Mouse (Mus musculus): ENCODE measurements around the gene Zp1. TPM values are rescaled to one million over a fixed set of nuclear protein-coding genes. Genes with fewer than 3 reads are reported as not detected.

Gene Zp1
- polyA plus RNA-seq, 1 experiment from 2014 or later = not detected

DNA sequence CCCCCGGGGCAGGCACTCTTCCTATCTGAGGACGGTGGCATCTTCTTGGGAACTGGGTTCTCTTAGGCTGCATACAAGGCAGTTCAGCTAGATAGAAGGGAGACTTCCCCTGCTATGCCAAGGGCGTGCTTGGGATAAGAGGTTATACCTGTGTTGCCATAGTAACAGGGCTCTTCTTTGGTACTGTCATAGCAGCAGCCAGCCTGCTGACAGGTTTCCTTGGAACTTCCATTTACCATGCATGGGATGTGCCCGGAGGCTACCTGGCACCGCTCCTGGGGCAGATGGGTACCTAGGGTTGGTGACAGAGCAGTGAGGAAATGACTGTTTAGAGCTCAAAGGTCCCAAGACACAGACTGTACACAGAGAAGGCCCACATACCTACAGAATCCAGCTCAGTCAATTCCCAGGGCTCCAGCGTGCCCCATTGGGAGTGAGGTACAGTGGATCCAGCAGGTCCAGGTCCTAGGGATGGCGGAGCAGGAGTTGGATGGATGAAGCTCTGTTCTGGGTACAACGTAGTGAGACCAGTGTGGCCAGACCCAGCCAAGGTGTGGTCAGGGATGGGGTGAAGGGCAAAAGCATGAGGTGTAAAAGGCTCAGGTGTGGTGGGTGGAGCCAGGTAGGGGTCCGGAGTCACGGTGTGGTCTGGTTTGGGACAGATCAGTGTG lies 2.0 kb downstream of the Zp1 start:
- Histone ChIP-seq H3K4me2 (replicated peaks) (no peak overlapping the region), H3K4me1 (no peaks in the 10 kb centered on the region), H3K9me3 (no peaks in the 10 kb centered on the region), H3K27ac (no peak overlapping the region), H3K36me3 (no peaks in the 10 kb centered on the region), H3K9ac (no peak overlapping the region), H3K4me3 (no peak overlapping the region), H3K27me3 (0 out of 2 replicates have a peak, but pooled peaks cover 5% of the 10 kb centered on the region)
- 85% methylated on average over 10 of the region's 10 CpGs for WGBS
- no peak for ATAC-seq (ENCODE audit: low FRiP score, low read depth)

DNA sequence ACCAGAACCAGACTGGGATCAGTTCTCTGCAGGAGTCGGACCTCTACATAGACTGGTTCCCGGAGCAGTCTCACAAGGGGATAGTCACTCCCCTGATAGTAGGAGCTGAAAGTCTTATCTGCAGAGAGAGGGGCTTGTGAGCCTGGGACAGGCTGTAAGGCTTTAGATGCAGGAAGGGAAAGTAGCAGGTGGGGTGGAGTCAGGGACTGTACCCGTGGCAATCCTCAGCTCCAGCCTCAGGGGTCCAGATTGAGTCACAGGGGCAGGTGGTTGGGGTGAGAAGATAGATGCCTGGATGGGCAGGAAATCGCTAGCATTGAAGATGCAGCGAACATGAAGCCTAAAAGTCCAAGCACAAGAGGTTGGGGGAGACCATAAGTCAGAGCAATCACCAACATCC lies 3.9 kb downstream of the Zp1 start:
- Histone ChIP-seq H3K27ac (no peak overlapping the region), H3K36me3 (no peaks in the 10 kb centered on the region), H3K4me3 (no peak overlapping the region), H3K4me2 (replicated peaks) (no peak overlapping the region), H3K27me3 (0 out of 2 replicates have a peak, but pooled peaks cover 5% of the 10 kb centered on the region), H3K9me3 (no peaks in the 10 kb centered on the region), H3K9ac (no peak overlapping the region; the same call in 1 of the 2 replicates), H3K4me1 (no peaks in the 10 kb centered on the region)
- ATAC-seq (ENCODE audit: low FRiP score, low read depth) = no peak
- 59% methylated on average over 5 of the region's 5 CpGs for WGBS

DNA sequence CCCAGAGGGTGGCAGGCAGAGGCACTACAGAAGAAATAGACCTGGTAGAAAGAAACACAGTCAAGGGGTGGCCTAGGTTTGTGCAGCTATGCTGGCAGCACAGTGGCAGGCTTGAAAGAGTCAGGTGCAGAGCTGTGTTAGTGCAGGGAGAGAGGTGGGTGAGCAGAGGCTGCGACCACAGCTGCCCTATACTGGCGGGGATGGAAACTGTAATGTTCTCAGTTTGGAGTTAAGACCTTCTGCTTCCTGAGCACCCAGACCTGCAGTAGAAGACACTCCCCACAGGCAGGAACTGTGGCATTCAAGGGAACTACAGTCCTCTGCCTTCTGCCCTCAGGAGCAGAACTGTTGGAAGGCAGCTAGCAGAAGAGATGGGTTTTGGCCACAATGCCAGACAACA lies 5.6 kb downstream of the Zp1 start:
- ATAC-seq (ENCODE audit: low FRiP score, low read depth) = no peak

DNA sequence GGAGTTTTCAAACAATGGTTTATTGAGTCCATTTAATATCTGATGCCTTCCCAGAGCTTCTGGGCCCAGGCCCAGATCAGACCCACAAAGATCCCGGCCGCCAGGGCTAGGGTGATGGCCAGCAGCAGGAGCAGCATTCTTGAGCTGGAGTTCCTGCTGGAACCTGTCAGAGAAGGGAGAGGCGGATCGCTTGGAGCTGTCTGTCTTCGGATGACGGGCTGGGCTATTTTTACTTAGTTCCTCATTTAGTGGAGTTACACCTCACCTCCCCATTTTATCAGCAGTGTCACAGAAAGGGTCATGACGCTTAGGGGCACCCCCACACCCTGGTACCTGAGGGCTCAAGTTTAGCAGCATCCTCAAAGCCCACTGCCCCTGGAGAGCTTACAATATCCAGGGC lies 6.1 kb downstream of the Zp1 start:
- H3K27ac ChIP-seq = no peak overlapping the region
- H3K9ac ChIP-seq = no peak overlapping the region
- no peak overlapping the region for H3K4me2 ChIP-seq (replicated peaks)
- 62% methylated on average over 7 of the region's 7 CpGs for WGBS
- no peak for ATAC-seq (ENCODE audit: low FRiP score, low read depth)
- no peaks in the 10 kb centered on the region for H3K36me3 ChIP-seq
- 0 out of 2 replicates have a peak, but pooled peaks cover 5% of the 10 kb centered on the region for H3K27me3 ChIP-seq
- peaks cover 8% of the 10 kb centered on the region; the same call in 1 of the 2 replicates for H3K4me1 ChIP-seq
- no peaks in the 10 kb centered on the region for H3K9me3 ChIP-seq
- H3K4me3 ChIP-seq = no peak overlapping the region

More for the DNA sequence above, 5.6 kb downstream of the Zp1 start:
- H3K27me3 ChIP-seq = 0 out of 2 replicates have a peak, but pooled peaks cover 5% of the 10 kb centered on the region
- H3K9me3 ChIP-seq = no peaks in the 10 kb centered on the region
- peaks cover 4% of the 10 kb centered on the region; the same call in 1 of the 2 replicates for H3K4me1 ChIP-seq
- no peak overlapping the region for H3K9ac ChIP-seq
- 75% methylated on average over 2 of the region's 2 CpGs for WGBS
- H3K4me2 ChIP-seq (replicated peaks) = no peak overlapping the region
- H3K36me3 ChIP-seq = no peaks in the 10 kb centered on the region
- H3K4me3 ChIP-seq = no peak overlapping the region
- no peak overlapping the region for H3K27ac ChIP-seq

- peak; percentile 82 for ATAC-seq (ENCODE audit: low FRiP score, low read depth)
- Histone ChIP-seq H3K27ac (peak overlapping the region; percentile 83), H3K4me3 (no peak overlapping the region), H3K9ac (0 out of 2 replicates have a peak overlapping the region, but pooled peaks have one; percentile 19), H3K36me3 (peaks cover 41% of the 10 kb centered on the region), H3K4me2 (replicated peaks) (0 out of 2 replicates have a peak overlapping the region, but pooled peaks have one; percentile 7), H3K9me3 (no peaks in the 10 kb centered on the region), H3K27me3 (no peaks in the 10 kb centered on the region), H3K4me1 (peaks cover 26% of the 10 kb centered on the region)
- 62% methylated on average over 6 of the region's 6 CpGs for WGBS
Observed at GRCm38 (mm10) chr19:10909087-10909721, 11.2 kb downstream of the Zp1 start.

DNA sequence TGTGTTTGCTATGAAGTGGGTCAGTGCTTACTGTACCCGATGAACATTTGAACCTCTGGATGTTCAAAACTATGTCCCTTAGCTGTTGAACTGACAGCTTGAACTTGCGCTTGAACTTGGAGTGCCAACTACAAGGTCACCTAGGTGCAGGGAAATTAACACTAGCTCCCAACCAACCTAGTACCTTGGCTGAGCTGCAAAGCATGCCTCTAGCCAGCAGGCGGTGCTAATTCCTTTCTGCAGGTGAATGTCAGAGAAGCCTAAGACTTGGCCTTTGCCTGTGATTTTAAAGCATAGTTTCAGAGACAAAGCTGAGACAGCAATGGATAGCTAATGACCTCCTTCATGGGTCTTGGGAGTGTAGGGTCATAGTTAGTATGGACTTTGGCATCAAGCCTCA lies 12.5 kb downstream of the Zp1 start:
- ATAC-seq (ENCODE audit: low FRiP score, low read depth) = no peak
- peaks cover 26% of the 10 kb centered on the region for H3K4me1 ChIP-seq
- H3K36me3 ChIP-seq = peaks cover 54% of the 10 kb centered on the region
- H3K9me3 ChIP-seq = no peaks in the 10 kb centered on the region
- WGBS = 61% methylated on average over 3 of the region's 3 CpGs
- H3K27me3 ChIP-seq = no peaks in the 10 kb centered on the region
- H3K27ac ChIP-seq = no peak overlapping the region
- no peak overlapping the region for H3K9ac ChIP-seq
- no peak overlapping the region for H3K4me2 ChIP-seq (replicated peaks)
- no peak overlapping the region for H3K4me3 ChIP-seq

GRCm38 (mm10) chr19:10905728-10906000 lies 14.8 kb downstream of the Zp1 start:
- Histone ChIP-seq H3K4me3 (no peak overlapping the region), H3K9ac (no peak overlapping the region), H3K4me1 (peaks cover 26% of the 10 kb centered on the region), H3K27ac (peak overlapping the region; percentile 70; the same call in 1 of the 2 replicates), H3K36me3 (peaks cover 76% of the 10 kb centered on the region), H3K27me3 (no peaks in the 10 kb centered on the region), H3K9me3 (no peaks in the 10 kb centered on the region), H3K4me2 (replicated peaks) (0 out of 2 replicates have a peak overlapping the region, but pooled peaks have one; percentile 1)
- ATAC-seq (ENCODE audit: low FRiP score, low read depth) = no peak
- WGBS = 72% methylated on average over 5 of the region's 5 CpGs

- H3K4me2 ChIP-seq (replicated peaks) = 0 out of 2 replicates have a peak overlapping the region, but pooled peaks have one; percentile 1
- 49% methylated on average over 7 of the region's 7 CpGs for WGBS
- ATAC-seq (ENCODE audit: low FRiP score, low read depth) = peak; percentile 71
- H3K9ac ChIP-seq = no peak overlapping the region
- H3K4me3 ChIP-seq = no peak overlapping the region
- peaks cover 22% of the 10 kb centered on the region for H3K4me1 ChIP-seq
- H3K9me3 ChIP-seq = no peaks in the 10 kb centered on the region
- no peaks in the 10 kb centered on the region for H3K27me3 ChIP-seq
- peak overlapping the region; percentile 70; the same call in 1 of the 2 replicates for H3K27ac ChIP-seq
- H3K36me3 ChIP-seq = peaks cover 81% of the 10 kb centered on the region
Observed at GRCm38 (mm10) chr19:10904927-10905727, 15.3 kb downstream of the Zp1 start.

- Histone ChIP-seq H3K4me2 (replicated peaks) (no peak overlapping the region), H3K9me3 (no peaks in the 10 kb centered on the region), H3K9ac (no peak overlapping the region), H3K4me1 (peaks cover 20% of the 10 kb centered on the region), H3K27ac (peak overlapping the region; percentile 39; the same call in 1 of the 2 replicates), H3K36me3 (peaks cover 87% of the 10 kb centered on the region), H3K4me3 (no peak overlapping the region), H3K27me3 (no peaks in the 10 kb centered on the region)
- WGBS = 90% methylated on average over 5 of the region's 5 CpGs
- ATAC-seq (ENCODE audit: low FRiP score, low read depth) = no peak
Observed at GRCm38 (mm10) chr19:10904512-10904911, 15.9 kb downstream of the Zp1 start.

DNA sequence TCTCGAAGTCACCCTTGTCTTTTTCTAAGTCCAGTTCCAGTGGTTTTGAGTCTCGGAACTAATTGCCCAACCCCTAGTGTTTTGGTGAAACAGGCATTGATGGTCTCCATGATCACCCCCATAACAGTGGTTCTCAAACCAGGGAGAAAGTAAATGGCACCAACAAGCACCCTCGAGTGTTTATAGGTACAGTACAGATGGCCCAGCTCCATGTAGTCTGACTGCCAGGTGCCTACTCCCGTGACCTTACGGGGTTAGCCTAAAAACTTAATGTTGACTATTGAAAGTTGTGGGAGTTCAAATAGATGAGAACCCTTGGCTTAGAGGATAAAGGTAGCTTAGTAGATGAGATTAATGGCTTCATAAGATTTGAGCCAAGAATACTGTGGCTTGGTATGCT lies 19.4 kb downstream of the Zp1 start:
- Histone ChIP-seq H3K27me3 (no peaks in the 10 kb centered on the region), H3K4me2 (replicated peaks) (no peak overlapping the region), H3K27ac (no peak overlapping the region), H3K9me3 (no peaks in the 10 kb centered on the region), H3K9ac (no peak overlapping the region), H3K4me3 (no peak overlapping the region), H3K36me3 (peaks cover 88% of the 10 kb centered on the region), H3K4me1 (peaks cover 21% of the 10 kb centered on the region)
- ATAC-seq (ENCODE audit: low FRiP score, low read depth) = no peak
- 94% methylated on average over 5 of the region's 5 CpGs for WGBS

- Histone ChIP-seq H3K27me3 (no peaks in the 10 kb centered on the region), H3K4me3 (no peak overlapping the region), H3K36me3 (peaks cover 81% of the 10 kb centered on the region), H3K27ac (no peak overlapping the region), H3K9ac (no peak overlapping the region), H3K4me1 (peaks cover 24% of the 10 kb centered on the region), H3K4me2 (replicated peaks) (no peak overlapping the region), H3K9me3 (no peaks in the 10 kb centered on the region)
- ATAC-seq (ENCODE audit: low FRiP score, low read depth) = no peak
- 87% methylated on average over 6 of the region's 6 CpGs for WGBS
Observed at GRCm38 (mm10) chr19:10900315-10900714, 20.1 kb downstream of the Zp1 start.

- H3K9ac ChIP-seq = peak overlapping the region; percentile 19; the same call in 1 of the 2 replicates
- peak overlapping the region; percentile 94; the same call in 1 of the 2 replicates for H3K4me2 ChIP-seq (replicated peaks)
- H3K27ac ChIP-seq = no peak overlapping the region
- WGBS = 81% methylated on average over 8 of the region's 8 CpGs
- H3K36me3 ChIP-seq = peaks cover 53% of the 10 kb centered on the region
- no peak for ATAC-seq (ENCODE audit: low FRiP score, low read depth)
- H3K9me3 ChIP-seq = no peaks in the 10 kb centered on the region
- no peaks in the 10 kb centered on the region for H3K27me3 ChIP-seq
- 0 out of 2 replicates have a peak overlapping the region, but pooled peaks have one; percentile 92 for H3K4me3 ChIP-seq
- peaks cover 21% of the 10 kb centered on the region for H3K4me1 ChIP-seq
Observed at GRCm38 (mm10) chr19:10897491-10897890, 22.9 kb downstream of the Zp1 start.
